Mouse (Mus musculus) liver, embryonic 14.5 days (tissue): Measurements from ENCODE around the gene Olfr982.

Experiments used
- CTCF ChIP-seq: IDR thresholded peaks from 2 replicates; pipeline ENCODE4 v1.5.1; 2016; ENCODE audit warnings: antibody characterized with exemption, low read depth, control low read depth
- EP300 ChIP-seq: IDR thresholded peaks from 2 replicates; pipeline ENCODE4 v1.6.1; 2016; ENCODE audit warnings: antibody characterized with exemption, low read depth

- TF ChIP-seq CTCF, result no peak
- TF ChIP-seq EP300, result no peak
Measured at GRCm38 (mm10) chr9:40117287-40117659, 43.6 kb downstream of the Olfr982 start.
